ENCODE assay signal across 12 mouse cellular contexts in genomic region chr3:95664940-95665352, GRCm38 (mm10). TPM values are rescaled to one million over a fixed set of nuclear protein-coding genes. Genes with fewer than 3 reads are reported as not detected.
DNase-seq lines count a peak whose midpoint lies in the region; ATAC-seq and TF ChIP-seq lines count a peak whose summit lies in the region.
"Had no signal": no experiment of that assay in that cellular context is flagged by ENCODE, and none has a peak within 500 bp of the region (broad histone marks: within the 10 kb centered on the region; RNA-seq: fewer than 3 reads in every experiment).

No protein-coding gene starts in this region.

- H3K9me3 ChIP-seq in stomach, postnatal 0 days (ENCODE audit: control insufficient read depth, low read length): no peaks in the 10 kb centered on the region
- H3K9me3 ChIP-seq: forebrain, embryonic 15.5 days had no signal

- DNase-seq in gastrocnemius, adult 2 months: no peak
- no peak for DNase-seq in gastrocnemius, postnatal 10 days
- DNase-seq in spleen, adult 2 months (ENCODE audit: low read depth in 1 of 2, low spot score in 2 of 2): no peak
- DNase-seq in spleen, postnatal 36 days (ENCODE audit: low spot score in 2 of 2): no peak
- peak; percentile 58 for DNase-seq in induced T-regulatory cell, adult 2 months (ENCODE audit: low read depth)
- no peak for DNase-seq in stomach, postnatal 0 days (ENCODE audit: low spot score)
- no peak for DNase-seq in left cerebral cortex, postnatal 4 days
- DNase-seq in cerebellum, adult 8-10 months: no peak
- DNase-seq: layer of hippocampus, postnatal 36 days; midbrain, embryonic 14.5 days had no signal

- no peak for TF ChIP-seq POLR2A in spleen, adult 2 months (IDR thresholded peaks at IDR 0.05; ENCODE audit: low read depth, low read length)

- TF ChIP-seq EP300 in stomach, postnatal 0 days (optimal IDR thresholded peaks at IDR 0.05): no peak

- peaks cover 51% of the 10 kb centered on the region for H3K4me1 ChIP-seq in spleen, adult 2 months (ENCODE audit: control insufficient read depth, insufficient read depth, insufficient read length)
- H3K4me1 ChIP-seq in stomach, postnatal 0 days (replicated peaks; ENCODE audit: control insufficient read depth, insufficient read depth): peaks cover 22% of the 10 kb centered on the region; the same call in 1 of the 2 replicates

- H3K27me3 ChIP-seq in spleen, adult 2 months (ENCODE audit: control insufficient read depth, insufficient read depth, low read length): no peaks in the 10 kb centered on the region
- H3K27me3 ChIP-seq in stomach, postnatal 0 days (ENCODE audit: control insufficient read depth, insufficient read depth, low read length): no peaks in the 10 kb centered on the region
- H3K27me3 ChIP-seq: forebrain, embryonic 15.5 days had no signal

- 81% methylated on average over 4 of the region's 4 CpGs for WGBS in spleen, adult 2 months
- WGBS in stomach, postnatal 0 days: 90% methylated on average over 4 of the region's 4 CpGs

- no peak overlapping the region for H3K9ac ChIP-seq in stomach, postnatal 0 days (ENCODE audit: low read length)
- H3K9ac ChIP-seq: forebrain, embryonic 15.5 days had no signal

- peaks cover 36% of the 10 kb centered on the region for H3K36me3 ChIP-seq in spleen, adult 2 months (ENCODE audit: control insufficient read depth, insufficient read depth, low read length)
- peaks cover 14% of the 10 kb centered on the region for H3K36me3 ChIP-seq in stomach, postnatal 0 days (ENCODE audit: control insufficient read depth, insufficient read depth, low read length)

- peak overlapping the region; percentile 29 for H3K4me3 ChIP-seq in gastrocnemius, adult 2 months
- H3K4me3 ChIP-seq in spleen, adult 2 months (ENCODE audit: extremely low read depth, insufficient read depth, insufficient read length): no peak overlapping the region
- no peak overlapping the region for H3K4me3 ChIP-seq in stomach, postnatal 0 days (ENCODE audit: low read depth, low read length)
- H3K4me3 ChIP-seq: forebrain, embryonic 15.5 days had no signal

- H3K4me2 ChIP-seq in stomach, postnatal 0 days (replicated peaks; ENCODE audit: low read depth): no peak overlapping the region
- H3K4me2 ChIP-seq: forebrain, embryonic 15.5 days had no signal

- peak overlapping the region; percentile 100 for H3K27ac ChIP-seq in gastrocnemius, adult 2 months
- H3K27ac ChIP-seq in spleen, adult 2 months (ENCODE audit: insufficient read depth, low read length): peak overlapping the region; percentile 59
- H3K27ac ChIP-seq in stomach, postnatal 0 days (replicated peaks): peak overlapping the region; percentile 70
- H3K27ac ChIP-seq: forebrain, embryonic 15.5 days had no signal

- intact Hi-C loops in gastrocnemius, adult 2 months (cut with DNase I): no loop called here
- intact Hi-C loops in left cerebral cortex, postnatal 4 days (cut with DNase I): no loop called here

- no peak for TF ChIP-seq CTCF in gastrocnemius, adult 2 months (IDR thresholded peaks at IDR 0.05)
- no peak for TF ChIP-seq CTCF in spleen, adult 2 months (IDR thresholded peaks at IDR 0.05; ENCODE audit: extremely low read depth, insufficient read depth, insufficient read length, insufficient replicate concordance)
- TF ChIP-seq CTCF in stomach, postnatal 0 days (IDR thresholded peaks at IDR 0.05; ENCODE audit: low read depth): no peak

- no peak for ATAC-seq in stomach, postnatal 0 days (ENCODE audit: low FRiP score, low TSS enrichment)
- ATAC-seq: forebrain, embryonic 15.5 days; hindbrain, embryonic 16.5 days had no signal

RNA-seq across cellular contexts. Expression of gene Mcl1, which starts 6.4 kb away (rescaled TPM):
- 100 to 1,000 TPM; 110 to 123 TPM for total RNA-seq in gastrocnemius, adult 2 months (2021)
- total RNA-seq in gastrocnemius, postnatal 10 days (2021): 100 to 1,000 TPM in 1 of 2 experiments, 10 to 100 TPM in 1; 96.8 to 111 TPM
- 169 and 276 TPM in 2 replicates for polyA plus RNA-seq in spleen, adult 2 months (2012; rRNA removed)
- polyA plus RNA-seq in stomach, postnatal 0 days (2015; fragmentation: Nextera tagmentation; extraction: Ambion mirVana): 57.9 and 59.2 TPM in 2 replicates
- total RNA-seq in left cerebral cortex, postnatal 4 days (2021): 10 to 100 TPM; 76.4 to 80.1 TPM

RNA-seq across cellular contexts. Expression of gene Adamtsl4, which starts 22.8 kb away (rescaled TPM):
- total RNA-seq in gastrocnemius, adult 2 months (2021): 10 to 100 TPM; 17.2 to 32.0 TPM
- 10 to 100 TPM; 23.9 to 26.3 TPM for total RNA-seq in gastrocnemius, postnatal 10 days (2021)
- polyA plus RNA-seq in spleen, adult 2 months (2012; rRNA removed): 7.9 and 8.1 TPM in 2 replicates
- polyA plus RNA-seq in stomach, postnatal 0 days (2015; fragmentation: Nextera tagmentation; extraction: Ambion mirVana): 9.4 and 10.4 TPM in 2 replicates
- 1 to 10 TPM; 1.4 to 1.9 TPM for total RNA-seq in left cerebral cortex, postnatal 4 days (2021)

RNA-seq across cellular contexts. Expression of gene Ensa, which starts 40.2 kb away (rescaled TPM):
- total RNA-seq in gastrocnemius, adult 2 months (2021): 100 to 1,000 TPM in 1 of 2 experiments, 10 to 100 TPM in 1; 97.2 to 102 TPM
- 10 to 100 TPM; 80.1 to 80.2 TPM for total RNA-seq in gastrocnemius, postnatal 10 days (2021)
- polyA plus RNA-seq in spleen, adult 2 months (2012; rRNA removed): 8.3 and 10.4 TPM in 2 replicates
- 42.3 and 44.2 TPM in 2 replicates for polyA plus RNA-seq in stomach, postnatal 0 days (2015; fragmentation: Nextera tagmentation; extraction: Ambion mirVana)
- 100 to 1,000 TPM; 135 to 145 TPM for total RNA-seq in left cerebral cortex, postnatal 4 days (2021)

Comparison
In these comparisons a context has a peak if more than half of its experiments do, and no peak if none do; other contexts are left out.
1. RNA of gene Adamtsl4, which starts 22.8 kb away (total RNA-seq): 17.2 to 32.0 TPM in gastrocnemius, adult 2 months and 23.9 to 26.3 TPM in gastrocnemius, postnatal 10 days; 1.4 to 1.9 TPM in left cerebral cortex, postnatal 4 days; every median in the first group is over 4 times any median in the second.
2. Peak in every context shown above with its lines, with median percentiles within 50 percentile points of each other: H3K27ac ChIP-seq.